ENCODE assay signal across 8 mouse cellular contexts in the genomic region with DNA sequence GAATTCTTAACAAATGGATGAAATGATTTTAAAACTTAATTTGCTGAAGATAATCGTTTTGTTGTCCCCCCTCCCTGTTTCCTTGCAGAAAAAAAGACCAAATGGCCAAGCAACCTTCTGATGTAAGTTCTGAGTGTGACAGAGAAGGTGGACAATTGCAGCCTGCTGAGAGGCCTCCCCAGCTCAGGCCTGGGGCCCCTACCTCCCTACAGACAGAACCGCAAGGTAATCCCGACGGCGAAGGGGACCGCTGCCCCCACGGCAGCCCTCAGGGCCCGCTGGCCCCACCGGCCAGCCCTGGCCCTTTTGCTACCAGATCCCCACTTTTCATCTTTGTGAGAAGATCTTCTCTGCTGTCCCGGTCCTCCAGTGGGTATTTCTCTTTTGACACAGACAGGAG. TPM values are rescaled to one million over a fixed set of nuclear protein-coding genes. Genes with fewer than 3 reads are reported as not detected.
DNase-seq lines count a peak whose midpoint lies in the region; ATAC-seq and TF ChIP-seq lines count a peak whose summit lies in the region.

No protein-coding gene starts in this region.

- intact Hi-C loops in heart, postnatal 14 days (cut with DNase I): loop anchor here (5.0 kb wide), 2 partner anchors 49 to 119 kb away; no protein-coding TSS in a partner anchor

- in situ Hi-C loops in CH12.LX (cut with MboI; ENCODE audit: low pct_ligation_motif_present, low pct_unique_long_range_greater_than_20kb, low sequenced_read_pairs): no loop called here

- peaks cover 9% of the 10 kb centered on the region; the same call in 1 of the 2 replicates for H3K27me3 ChIP-seq in heart, embryonic 10.5 days (ENCODE audit: insufficient read depth, poor library complexity, severe bottlenecking)
- no peaks in the 10 kb centered on the region for H3K27me3 ChIP-seq in CH12.LX (replicated peaks)
- peaks cover 25% of the 10 kb centered on the region for H3K27me3 ChIP-seq in forebrain, embryonic 15.5 days
- peaks cover 23% of the 10 kb centered on the region for H3K27me3 ChIP-seq in liver, embryonic 14.5 days (ENCODE audit: control insufficient read depth, insufficient read depth, low read length)

- no peak for ATAC-seq in forebrain, embryonic 15.5 days (replicated peaks)
- no peak for ATAC-seq in liver, embryonic 14.5 days (ENCODE audit: insufficient read depth)
- no peak for ATAC-seq in monocyte, adult 5-6 weeks (replicated peaks; ENCODE audit: insufficient number of reproducible peaks, low FRiP score, low TSS enrichment, poor library complexity, severe bottlenecking)

- peak overlapping the region; percentile 97 for H3K27ac ChIP-seq in heart, embryonic 10.5 days
- H3K27ac ChIP-seq in CH12.LX (ENCODE audit: insufficient read depth, low read depth): no peak overlapping the region
- no peak overlapping the region for H3K27ac ChIP-seq in forebrain, embryonic 15.5 days (replicated peaks)
- H3K27ac ChIP-seq in liver, embryonic 14.5 days: no peak overlapping the region

- peaks cover 31% of the 10 kb centered on the region for H3K36me3 ChIP-seq in heart, embryonic 10.5 days
- peaks cover 11 to 41% of the 10 kb centered on the region in 2 experiments for H3K36me3 ChIP-seq in CH12.LX (replicated peaks in 1 of 2; ENCODE audit: control insufficient read depth in 1 of 2, insufficient read depth in 1 of 2, low read length in 1 of 2)
- H3K36me3 ChIP-seq in forebrain, embryonic 15.5 days: no peaks in the 10 kb centered on the region
- H3K36me3 ChIP-seq in liver, embryonic 14.5 days (replicated peaks; ENCODE audit: control insufficient read depth, insufficient read depth, low read depth): peaks cover 8% of the 10 kb centered on the region; the same call in 1 of the 2 replicates

- dilution Hi-C loops in CH12.LX (cut with MboI; ENCODE audit: extremely low pct_ligation_motif_present, extremely low pct_unique_long_range_greater_than_20kb, low sequenced_read_pairs): no loop called here

- no peak for TF ChIP-seq CTCF in CH12.LX (conservative IDR thresholded peaks at IDR 0.05 in 1 of 2, IDR thresholded peaks at IDR 0.05 in 1 of 2; ENCODE audit: low read depth in 2 of 2, low read length in 2 of 2)
- TF ChIP-seq CTCF in liver, embryonic 14.5 days (IDR thresholded peaks at IDR 0.05; ENCODE audit: low read depth): no peak

- no peaks in the 10 kb centered on the region for H3K79me2 ChIP-seq in CH12.LX (replicated peaks; ENCODE audit: control insufficient read depth, extremely low read depth, insufficient read depth, poor library complexity, severe bottlenecking)

- no peak for DNase-seq in heart, embryonic 10.5 days (ENCODE audit: low spot score)
- no peak for DNase-seq in heart, postnatal 14 days
- DNase-seq in CH12.LX (ENCODE audit: extremely low read depth): no peak
- DNase-seq in liver, embryonic 14.5 days (ENCODE audit: low read depth in 3 of 3, low spot score in 3 of 3): no peak
- DNase-seq in layer of hippocampus, postnatal 36 days: no peak
- DNase-seq in gastrocnemius, adult 18-20 months (ENCODE audit: low spot score): no peak

- TF ChIP-seq EP300 in CH12.LX (IDR thresholded peaks at IDR 0.05; ENCODE audit: low read length): no peak
- TF ChIP-seq EP300 in liver, embryonic 14.5 days (IDR thresholded peaks at IDR 0.05; ENCODE audit: low read depth): no peak

- 32% methylated on average over 10 of the region's 10 CpGs for WGBS in heart, embryonic 10.5 days
- WGBS in forebrain, embryonic 15.5 days: 21% methylated on average over 10 of the region's 10 CpGs
- WGBS in liver, embryonic 14.5 days (ENCODE audit: insufficient replicate concordance): 69% methylated on average over 10 of the region's 10 CpGs

- TF ChIP-seq POLR2A in CH12.LX (IDR thresholded peaks at IDR 0.05; ENCODE audit: low read depth, low read length): no peak

- no peak overlapping the region; the same call in 1 of the 2 replicates for H3K9ac ChIP-seq in CH12.LX (ENCODE audit: insufficient read depth, low read depth)
- no peak overlapping the region; the same call in 1 of the 2 replicates for H3K9ac ChIP-seq in forebrain, embryonic 15.5 days (replicated peaks)
- H3K9ac ChIP-seq in liver, embryonic 14.5 days (replicated peaks): no peak overlapping the region

- 0 out of 2 replicates have a peak overlapping the region, but pooled peaks have one; percentile 2 for H3K4me2 ChIP-seq in CH12.LX (ENCODE audit: insufficient read depth, low read depth, poor library complexity, severe bottlenecking)
- peak overlapping the region; percentile 94 for H3K4me2 ChIP-seq in forebrain, embryonic 15.5 days (replicated peaks)
- peak overlapping the region; percentile 87 for H3K4me2 ChIP-seq in liver, embryonic 14.5 days (ENCODE audit: low read depth)

- H3K4me3 ChIP-seq in heart, embryonic 10.5 days: peak overlapping the region; percentile 91
- H3K4me3 ChIP-seq in CH12.LX (replicated peaks in 1 of 3; ENCODE audit: low read depth in 2 of 3, low read length in 2 of 3, poor library complexity in 1 of 3): no peak overlapping the region
- H3K4me3 ChIP-seq in forebrain, embryonic 15.5 days: peak overlapping the region; percentile 71
- H3K4me3 ChIP-seq in liver, embryonic 14.5 days (ENCODE audit: insufficient read depth in 1 of 2, low read depth in 2 of 2, low read length in 2 of 2): peak overlapping the region in 1 of 2 experiments; percentile 87; a peak in 2 of 4 replicates

- peaks cover 39% of the 10 kb centered on the region for H3K4me1 ChIP-seq in heart, embryonic 10.5 days
- H3K4me1 ChIP-seq in CH12.LX (ENCODE audit: control insufficient read depth in 1 of 2, insufficient read depth in 2 of 2): peaks cover 9 to 31% of the 10 kb centered on the region in 2 experiments
- peaks cover 34% of the 10 kb centered on the region for H3K4me1 ChIP-seq in forebrain, embryonic 15.5 days
- H3K4me1 ChIP-seq in liver, embryonic 14.5 days (replicated peaks; ENCODE audit: control insufficient read depth in 2 of 2, insufficient read depth in 2 of 2, low read length in 1 of 2): peaks cover 0 to 10% of the 10 kb centered on the region in 2 experiments; a peak in 2 of 4 replicates

- no peak for TF ChIP-seq RAD21 in CH12.LX (IDR thresholded peaks at IDR 0.05; ENCODE audit: low read depth, low read length)

- H3K9me3 ChIP-seq in heart, embryonic 10.5 days: no peaks in the 10 kb centered on the region
- peaks cover 8% of the 10 kb centered on the region for H3K9me3 ChIP-seq in CH12.LX (replicated peaks; ENCODE audit: low read length)
- no peaks in the 10 kb centered on the region for H3K9me3 ChIP-seq in forebrain, embryonic 15.5 days
- no peaks in the 10 kb centered on the region for H3K9me3 ChIP-seq in liver, embryonic 14.5 days (ENCODE audit: control insufficient read depth, low read length)

TF ChIP-seq in CH12.LX, 34 proteins besides CTCF, POLR2A, EP300 and RAD21:
- no peak for TF ChIP-seq ZC3H11A (IDR thresholded peaks at IDR 0.05; ENCODE audit: low read depth, low read length)
- TF ChIP-seq NELFE (IDR thresholded peaks at IDR 0.05; ENCODE audit: low read depth, low read length): no peak
- TF ChIP-seq CHD1 (IDR thresholded peaks at IDR 0.05; ENCODE audit: low read depth, low read length): no peak
- TF ChIP-seq RCOR1 (conservative IDR thresholded peaks at IDR 0.05; ENCODE audit: low read depth, low read length): no peak

RNA-seq across cellular contexts. Expression of gene Bcl2l11, which starts 2.7 kb away (rescaled TPM):
- polyA plus RNA-seq in heart, embryonic 10.5 days (2016; fragmentation: Nextera tagmentation; extraction: Ambion mirVana): 16.9 and 17.4 TPM in 2 replicates
- total RNA-seq in heart, postnatal 14 days (2021): 10 to 100 TPM; 16.5 to 19.7 TPM
- total RNA-seq in CH12.LX (2012; rRNA removed) (7.8 and 9.9 TPM in 2 replicates), CH12.LX (2014; rRNA removed) (10.2 and 11.6 TPM in 2 replicates)
- 18.4 and 24.6 TPM in 2 replicates for polyA plus RNA-seq in CH12.LX (2012; ENCODE audit: insufficient read length, low read depth)
- polyA plus RNA-seq in forebrain, embryonic 15.5 days (2015; fragmentation: Nextera tagmentation; extraction: Ambion mirVana): 11.8 and 12.0 TPM in 2 replicates
- polyA plus RNA-seq in liver, embryonic 14.5 days (2012; rRNA removed): 4.5 and 5.0 TPM in 2 replicates
- 3.3 and 4.0 TPM in 2 replicates for polyA plus RNA-seq in liver, embryonic 14.5 days (2014; fragmentation: Nextera tagmentation; extraction: Ambion mirVana)
- 90.2 to 120 TPM (median 105 TPM) in 3 replicates for total RNA-seq in monocyte, adult 5-6 weeks (2017)
- total RNA-seq in layer of hippocampus, postnatal 36 days (2021): 1 to 10 TPM; 5.5 TPM
- total RNA-seq in gastrocnemius, adult 18-20 months (2021): 1 to 10 TPM; 5.4 to 9.9 TPM

Comparison
In these comparisons a context has a peak if more than half of its experiments do, and no peak if none do; other contexts are left out.
1. H3K4me3 ChIP-seq: peak in heart, embryonic 10.5 days (single experiment) and forebrain, embryonic 15.5 days (single experiment); none in CH12.LX (0 of 3).
2. H3K4me2 ChIP-seq: peak in every context shown above with its lines; median percentile 94 in forebrain, embryonic 15.5 days; 87 in liver, embryonic 14.5 days; 2 in CH12.LX.